Mouse (Mus musculus) urinary bladder, postnatal 36 days (tissue): Measurements from ENCODE around the gene Rabgap1.
"Not testable (repeated sequence)": the region's sequence is repeated elsewhere in the genome, so short reads cannot be mapped to it uniquely, and the experiment has no call there.

Experiments used
- DNase-seq, 2 experiments: peaks; one replicate each; pipeline ENCODE4 v3.0.0; 2022; ENCODE audit warnings: low spot score in 2 of 2, mixed read lengths in 1 of 2

Rabgap1 gene

GRCm38 (mm10) chr2:37442611-37443591 is at the start of gene Rabgap1, which contains the start of the genes Zbtb26 and Zbtb6:
Rabgap1 (plus strand) TSS chr2:37443279.
Zbtb26 (minus strand) TSS chr2:37443135.
Zbtb6 (minus strand) TSS chr2:37443171.
- peak; percentile 91 to 96 for DNase-seq

GRCm38 (mm10) chr2:37395539-37395938 is 47.5 kb upstream of the Rabgap1 start:
- DNase-seq = no peak

- DNase-seq = no peak
Measured at GRCm38 (mm10) chr2:37421903-37422302, 21.2 kb upstream of the Rabgap1 start.

GRCm38 (mm10) chr2:37422306-37423304 is 20.5 kb upstream of the Rabgap1 start, which contains the start of gene Rc3h2:
Rc3h2 (minus strand) TSS chr2:37422903.
- DNase-seq = peak; percentile 94

- no peak for DNase-seq
Measured at GRCm38 (mm10) chr2:37423671-37424070, 19.4 kb upstream of the Rabgap1 start.

- peak; percentile 73 to 83 for DNase-seq
Measured at GRCm38 (mm10) chr2:37430593-37431464, 12.2 kb upstream of the Rabgap1 start.

- no peak for DNase-seq
Measured at GRCm38 (mm10) chr2:37431609-37432008, 11.5 kb upstream of the Rabgap1 start.

GRCm38 (mm10) chr2:37451667-37452375 is 8.7 kb downstream of the Rabgap1 start:
- peak; percentile 89 to 94 for DNase-seq

- DNase-seq = no peak
Measured at GRCm38 (mm10) chr2:37452376-37452760, 9.3 kb downstream of the Rabgap1 start.

- no peak for DNase-seq
Measured at GRCm38 (mm10) chr2:37460707-37461106, 17.6 kb downstream of the Rabgap1 start.

- no peak for DNase-seq
Measured at GRCm38 (mm10) chr2:37466266-37466665, 23.2 kb downstream of the Rabgap1 start.

GRCm38 (mm10) chr2:37479559-37479958 is 36.5 kb downstream of the Rabgap1 start:
- DNase-seq = no peak

- DNase-seq = no peak
Measured at GRCm38 (mm10) chr2:37480039-37480438, 37.0 kb downstream of the Rabgap1 start.

GRCm38 (mm10) chr2:37484165-37484564 is 41.1 kb downstream of the Rabgap1 start:
- no peak for DNase-seq

- DNase-seq = peak in 1 of 2 experiments; percentile 6
Measured at GRCm38 (mm10) chr2:37485370-37485769, 42.3 kb downstream of the Rabgap1 start.

- no peak for DNase-seq
Measured at GRCm38 (mm10) chr2:37486408-37486807, 43.3 kb downstream of the Rabgap1 start.

- no peak for DNase-seq
Measured at GRCm38 (mm10) chr2:37488956-37489355, 45.9 kb downstream of the Rabgap1 start.

GRCm38 (mm10) chr2:37497321-37497720 is 54.2 kb downstream of the Rabgap1 start:
- DNase-seq = no peak

GRCm38 (mm10) chr2:37505856-37506255 is 62.8 kb downstream of the Rabgap1 start:
- DNase-seq = not testable (repeated sequence)
